Mouse (Mus musculus) lung, adult 2 months (tissue): ENCODE measurements around the gene Gm21830. TPM values are rescaled to one million over a fixed set of nuclear protein-coding genes. Genes with fewer than 3 reads are reported as not detected.
"Not testable (repeated sequence)": the region's sequence is repeated elsewhere in the genome, so short reads cannot be mapped to it uniquely, and the experiment has no call there.

Experiments
- DNase-seq: peaks from one replicate; pipeline ENCODE4 v3.0.0; 2022
- H3K4me1 ChIP-seq: fragments of 200-500 bp; 2 replicates; pipeline ENCODE4 v1.6.1; 2011; ENCODE audit warnings: low read length; ENCODE audit not compliant: control insufficient read depth, insufficient read depth
- H3K4me3 ChIP-seq: fragments of 200-500 bp; replicated peaks from 2 replicates; pipeline ENCODE3; 2011; ENCODE audit warnings: low read depth, mild to moderate bottlenecking, control low read depth, low read length; ENCODE audit errors: extremely low read depth
- CTCF ChIP-seq: fragments of 200-500 bp; IDR thresholded peaks from 2 replicates; pipeline ENCODE4 v1.5.1; 2011; ENCODE audit warnings: mild to moderate bottlenecking, low read length, control low read depth; ENCODE audit not compliant: insufficient read depth
- POLR2A ChIP-seq: fragments of 200-500 bp; IDR thresholded peaks from 2 replicates; pipeline ENCODE4 v1.6.1; 2011; ENCODE audit warnings: low read depth, mild to moderate bottlenecking, control low read depth, low read length, borderline replicate concordance; ENCODE audit errors: extremely low read depth
- whole genome bisulfite sequencing: fragments of 180-500 bp; shearing (Covaris S2); methylation state at CpG from one replicate; pipeline ENCODE4 v1.1.7; 2018; 5-methylcytosine and 5-hydroxymethylcytosine counted together
- polyA plus RNA-seq: library from polyadenylated mRNA; depleted of rRNA; stranded (reverse); fragments of >200 nt; gene quantifications from 2 replicates; pipeline ENCODE4 v1.2.3, GENCODE M21; 2012; rRNA removed

Gene Gm21830
- not detected in 2 replicates for polyA plus RNA-seq

GRCm38 (mm10) chr2:67413425-67413824 is at the start of gene Gm21830:
Gm21830 (plus strand) TSS chr2:67413725.
- no CpG with 5 or more reads among the region's 1 CpGs for WGBS
- H3K4me3 ChIP-seq, DNase-seq, H3K4me1 ChIP-seq: not testable (repeated sequence)

- DNase-seq, result no peak
- no peak for TF ChIP-seq CTCF
- no peak for TF ChIP-seq POLR2A
- 73% methylated on average over 2 of the region's 2 CpGs for WGBS
- Histone ChIP-seq H3K4me1 (no peaks in the 10 kb centered on the region), H3K4me3 (no peak overlapping the region)
Measured at GRCm38 (mm10) chr2:67364506-67364905, 49.0 kb upstream of the Gm21830 start.

- TF ChIP-seq CTCF, result no peak
- no peak for TF ChIP-seq POLR2A
- Histone ChIP-seq H3K4me3 (no peak overlapping the region), H3K4me1 (no peaks in the 10 kb centered on the region)
- no peak for DNase-seq
- 43% methylated on average over 3 of the region's 3 CpGs for WGBS
Measured at GRCm38 (mm10) chr2:67378504-67378903, 35.0 kb upstream of the Gm21830 start.

- Histone ChIP-seq H3K4me1 (no peaks in the 10 kb centered on the region), H3K4me3 (no peak overlapping the region)
- DNase-seq, result no peak
- TF ChIP-seq CTCF (no peak), POLR2A (no peak)
Measured at GRCm38 (mm10) chr2:67420853-67421252, 7.3 kb downstream of the Gm21830 start.

GRCm38 (mm10) chr2:67422799-67423198 is 9.3 kb downstream of the Gm21830 start:
- DNase-seq, result no peak
- H3K4me1 ChIP-seq, result no peaks in the 10 kb centered on the region
- 72% methylated on average over 1 of the region's 1 CpGs for WGBS
- TF ChIP-seq POLR2A, result no peak
- no peak for TF ChIP-seq CTCF
- no peak overlapping the region for H3K4me3 ChIP-seq

- no peak for TF ChIP-seq CTCF
- no peak for TF ChIP-seq POLR2A
- no peaks in the 10 kb centered on the region for H3K4me1 ChIP-seq
Measured at GRCm38 (mm10) chr2:67433081-67433480, 19.6 kb downstream of the Gm21830 start, which contains the start of gene Gm26727. Gm26727 (minus strand) TSS chr2:67433181.

GRCm38 (mm10) chr2:67438309-67438708 is 24.8 kb downstream of the Gm21830 start:
- no peak for TF ChIP-seq POLR2A
- TF ChIP-seq CTCF, result no peak

More at GRCm38 (mm10) chr2:67433081-67433480, 19.6 kb downstream of the Gm21830 start, which contains the start of gene Gm26727:
- 35% methylated on average over 2 of the region's 2 CpGs for WGBS
- no peak within 1 kb of the TSS for H3K4me3 ChIP-seq
- no peak for DNase-seq

GRCm38 (mm10) chr2:67445780-67446179 is 32.3 kb downstream of the Gm21830 start, which contains the start of gene Xirp2:
Xirp2 (plus strand) TSS chr2:67446002.
- no peak within 1 kb of the TSS for H3K4me3 ChIP-seq
- 63% methylated on average over 3 of the region's 3 CpGs for WGBS

More at GRCm38 (mm10) chr2:67438309-67438708, 24.8 kb downstream of the Gm21830 start:
- 71% methylated on average over 8 of the region's 8 CpGs for WGBS
- Histone ChIP-seq H3K4me1 (no peaks in the 10 kb centered on the region), H3K4me3 (no peak overlapping the region)
- DNase-seq, result no peak

GRCm38 (mm10) chr2:67446772-67447171 is 33.2 kb downstream of the Gm21830 start:
- no peak for DNase-seq
- WGBS, result 65% methylated on average over 1 of the region's 1 CpGs
- Histone ChIP-seq H3K4me3 (no peak overlapping the region), H3K4me1 (no peaks in the 10 kb centered on the region)
- TF ChIP-seq POLR2A (no peak), CTCF (no peak)

More at GRCm38 (mm10) chr2:67445780-67446179, 32.3 kb downstream of the Gm21830 start, which contains the start of gene Xirp2:
- no peaks in the 10 kb centered on the region for H3K4me1 ChIP-seq
- TF ChIP-seq CTCF (no peak), POLR2A (no peak)
- DNase-seq, result no peak

GRCm38 (mm10) chr2:67447206-67447605 is 33.7 kb downstream of the Gm21830 start:
- 68% methylated on average over 12 of the region's 12 CpGs for WGBS
- DNase-seq, result no peak
- TF ChIP-seq CTCF, result no peak
- no peaks in the 10 kb centered on the region for H3K4me1 ChIP-seq
- H3K4me3 ChIP-seq, result no peak overlapping the region
